Mouse (Mus musculus) stomach, postnatal 0 days (tissue): Measurements from ENCODE around the gene Ddx39b.

Experiments
- CTCF ChIP-seq: IDR thresholded peaks from 2 replicates; pipeline ENCODE4 v1.5.1; 2016; ENCODE audit warnings: antibody characterized with exemption, low read depth, mild to moderate bottlenecking, moderate library complexity
- EP300 ChIP-seq: optimal IDR thresholded peaks from 2 replicates; pipeline ENCODE3; 2016; ENCODE audit warnings: antibody characterized with exemption

GRCm38 (mm10) chr17:35255704-35256103 lies 14.2 kb downstream of the Ddx39b start:
- no peak for TF ChIP-seq CTCF
- no peak for TF ChIP-seq EP300
